Mouse (Mus musculus): ENCODE results near the gene Itk. TPM values are rescaled to one million over a fixed set of nuclear protein-coding genes. Genes with fewer than 3 reads are reported as not detected.

Gene Itk
- not detected in 2 replicates for polyA plus RNA-seq (2015; fragmentation: Nextera tagmentation; extraction: Ambion mirVana)

DNA sequence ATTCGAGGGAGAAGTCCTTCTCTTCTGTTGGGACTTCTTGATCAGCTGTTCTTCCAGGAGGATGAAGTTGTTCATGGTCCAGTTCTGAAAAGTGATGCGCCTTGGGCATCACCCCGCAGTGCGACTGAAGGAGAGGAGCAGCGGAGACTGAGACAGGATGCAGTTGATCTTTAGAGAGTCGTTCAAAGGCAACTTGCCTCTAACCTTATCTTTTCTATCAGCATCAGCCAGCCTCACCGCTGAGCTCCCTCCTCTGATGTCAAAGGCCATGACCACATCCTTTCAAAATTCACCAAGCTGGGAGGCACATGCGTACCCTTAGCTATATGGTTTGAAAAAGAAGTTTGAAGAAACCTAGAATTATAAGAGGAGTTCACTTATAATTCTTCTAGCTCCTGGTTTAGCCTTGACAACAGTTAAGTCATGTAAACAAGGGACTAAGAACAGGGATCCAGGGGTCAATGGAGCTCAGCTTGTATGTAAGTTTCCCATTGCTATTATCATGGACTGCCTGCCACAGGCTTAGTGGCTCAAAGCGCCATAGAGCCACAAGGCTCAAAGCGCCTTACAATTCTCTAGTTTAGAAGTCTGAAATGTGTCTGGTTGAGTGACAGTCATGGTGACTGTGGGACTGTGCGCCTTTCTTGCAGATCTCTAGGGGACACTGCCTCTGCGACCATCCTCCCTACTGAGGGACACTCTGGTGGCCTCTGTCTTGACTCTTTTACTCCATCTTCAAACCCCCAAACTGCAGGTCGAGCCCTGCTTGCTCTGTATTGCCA lies at the start of gene Itk:
TSS of gene Itk (minus strand) at position 180 of the 782 bp plus-strand sequence.

DNA sequence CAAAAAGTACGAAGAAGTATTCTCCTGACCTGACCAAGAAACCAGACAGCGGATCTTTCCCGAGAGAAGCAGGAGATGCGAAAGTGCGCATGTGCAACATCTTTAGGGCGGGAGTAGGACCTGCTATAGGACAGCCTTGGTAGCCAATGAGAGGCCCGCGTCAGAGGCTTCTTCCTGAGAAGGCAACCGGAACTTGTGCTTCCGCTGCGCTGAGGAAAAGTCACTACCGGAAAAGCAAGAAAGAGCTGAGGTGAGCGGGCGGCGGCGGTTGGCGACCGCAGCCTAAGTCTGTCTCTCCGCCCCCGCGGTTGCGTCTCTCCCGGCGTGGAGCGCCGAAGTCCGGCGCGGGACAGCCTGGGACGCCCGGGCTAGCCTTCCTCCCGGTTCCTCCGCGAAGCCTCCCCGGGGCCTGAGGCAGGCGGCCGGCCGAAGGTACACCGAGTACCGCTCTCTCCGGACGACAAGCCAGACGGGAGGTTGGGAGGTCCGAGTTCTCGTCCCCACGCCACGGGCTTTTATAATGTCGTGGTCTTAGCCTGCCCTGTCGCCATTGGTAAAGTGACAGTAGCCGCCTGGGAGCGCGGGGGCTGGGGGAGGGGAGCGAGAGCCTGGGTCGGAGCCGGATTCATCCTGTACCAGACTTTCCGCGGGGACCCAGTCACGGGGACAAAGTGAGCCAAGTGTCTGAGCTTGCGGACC lies 47.6 kb upstream of the Itk start, which contains the start of gene Med7:
TSS of gene Med7 (plus strand) at position 166 of the 699 bp plus-strand sequence.

DNA sequence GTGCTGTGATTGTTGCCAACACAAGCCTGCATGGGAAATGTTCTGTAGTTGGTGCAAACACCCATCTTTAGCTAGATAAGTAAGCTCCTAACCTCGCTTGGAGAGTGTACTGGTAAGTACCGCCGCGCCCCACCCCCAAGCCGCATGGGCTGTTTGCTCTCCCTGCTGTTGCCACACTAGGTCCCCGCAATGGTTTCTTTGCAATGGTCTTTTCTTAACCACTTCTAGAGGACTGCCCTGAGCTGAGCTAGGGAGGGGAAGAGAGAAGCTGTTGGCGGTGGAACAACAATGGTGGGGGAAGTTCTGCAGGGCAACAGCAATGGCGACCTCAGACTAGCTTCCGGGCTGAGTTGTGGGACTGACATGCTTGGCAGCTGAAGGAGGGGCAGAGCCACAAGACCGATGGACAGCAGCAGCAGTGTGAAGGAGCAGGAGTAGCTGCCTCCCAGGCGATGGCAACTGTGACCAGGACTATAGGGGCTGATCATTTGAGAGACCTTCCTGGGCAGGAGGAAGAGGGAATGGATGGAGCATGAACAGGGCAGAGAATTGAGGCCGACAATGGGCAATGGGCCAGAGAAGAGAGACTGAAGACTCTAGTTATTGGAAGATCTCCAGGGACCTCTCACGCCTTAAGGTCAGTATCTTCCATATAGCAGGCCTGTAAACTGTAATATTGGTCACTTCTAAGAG lies 7.0 kb upstream of the Itk start, which contains the start of gene Fam71b:
TSS of gene Fam71b (plus strand) at position 393 of the 693 bp plus-strand sequence.

DNA sequence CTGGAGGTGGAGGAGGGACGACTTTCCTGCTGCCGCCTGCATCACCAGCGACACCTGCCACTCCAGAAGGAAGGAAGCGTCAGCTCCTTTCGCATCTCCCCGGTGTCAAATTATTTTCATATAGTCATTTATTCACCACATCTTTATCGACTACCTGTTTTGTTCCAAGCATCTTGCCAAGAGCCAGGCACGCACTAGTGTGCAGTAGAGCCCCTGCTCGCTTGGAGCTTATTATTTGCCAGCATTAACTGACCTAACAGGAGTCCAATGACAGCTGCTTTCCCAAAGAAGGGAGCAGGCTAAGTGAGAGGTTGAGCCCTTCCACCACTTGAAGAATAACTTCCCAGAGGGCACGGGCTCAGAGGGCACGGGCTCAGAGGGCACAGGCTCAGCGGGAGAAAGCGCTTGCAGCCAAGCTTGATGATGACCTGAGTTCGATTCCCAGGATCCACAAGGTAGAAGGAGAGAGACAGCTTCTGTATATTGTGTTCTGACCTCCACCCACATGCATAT lies 76.7 kb downstream of the Itk start, which contains the start of gene Cyfip2:
TSS of gene Cyfip2 (minus strand) at position 337 of the 513 bp plus-strand sequence.

Other genes with a start within 250 kb of the Itk start
- gene Nipal4, start 223.0 kb downstream of the Itk start, polyA plus RNA-seq (2015; fragmentation: Nextera tagmentation; extraction: Ambion mirVana), result 0.23 and 0.46 TPM in 2 replicates
- 2.4 and 3.2 TPM in 2 replicates for gene Fndc9, start 154.0 kb downstream of the Itk start, polyA plus RNA-seq (2015; fragmentation: Nextera tagmentation; extraction: Ambion mirVana)
- 75.0 and 85.3 TPM in 2 replicates for gene Cyfip2, start 76.7 kb downstream of the Itk start, polyA plus RNA-seq (2015; fragmentation: Nextera tagmentation; extraction: Ambion mirVana)
- not detected in 2 replicates for gene Fam71b, start 7.0 kb upstream of the Itk start, polyA plus RNA-seq (2015; fragmentation: Nextera tagmentation; extraction: Ambion mirVana)
- gene Med7, start 47.4 kb upstream of the Itk start, polyA plus RNA-seq (2015; fragmentation: Nextera tagmentation; extraction: Ambion mirVana), result 53.4 and 61.0 TPM in 2 replicates
- 0.14 and 0.21 TPM in 2 replicates for gene Havcr2, start 65.4 kb upstream of the Itk start, polyA plus RNA-seq (2015; fragmentation: Nextera tagmentation; extraction: Ambion mirVana)
- not detected in 2 replicates for gene Gm12169, start 134.7 kb upstream of the Itk start, polyA plus RNA-seq (2015; fragmentation: Nextera tagmentation; extraction: Ambion mirVana)
- gene BC053393, start 182.0 kb upstream of the Itk start, polyA plus RNA-seq (2015; fragmentation: Nextera tagmentation; extraction: Ambion mirVana), result 0.12 TPM in 1 of 2 replicates, not detected in the other
- gene Dppa1, start 239.7 kb upstream of the Itk start, polyA plus RNA-seq (2015; fragmentation: Nextera tagmentation; extraction: Ambion mirVana), result not detected in 2 replicates

Data from neural tube, postnatal 0 days (tissue).